ENCODE assay signal across 8 mouse cellular contexts in the genomic region with DNA sequence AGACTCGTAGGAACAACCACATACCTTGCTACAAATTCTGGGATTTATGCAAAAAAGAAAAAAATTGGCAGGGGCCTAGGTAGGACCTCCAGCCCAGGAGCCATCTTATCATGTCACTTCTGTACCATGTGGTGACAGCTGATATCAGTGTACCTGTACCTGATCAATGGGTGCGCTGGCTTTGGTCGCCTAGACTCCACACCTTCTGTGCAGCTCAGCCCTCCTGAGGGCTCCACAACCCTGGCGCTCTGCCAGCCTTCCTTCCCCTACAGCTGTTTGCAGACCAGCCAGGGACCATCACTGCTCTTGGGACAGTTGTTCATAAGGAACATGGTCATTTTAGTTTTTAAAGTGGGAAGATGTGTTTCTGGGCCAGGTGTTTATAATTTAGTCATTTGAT. TPM values are rescaled to one million over a fixed set of nuclear protein-coding genes. Genes with fewer than 3 reads are reported as not detected.
A peak's percentile ranks its signal among the peaks of the same experiment; 100 is the strongest.
DNase-seq lines count a peak whose midpoint lies in the region; ATAC-seq lines count a peak whose summit lies in the region.

No protein-coding gene starts in this region.

- H3K4me3 ChIP-seq in forebrain, embryonic 13.5 days, result no peak overlapping the region
- H3K4me3 ChIP-seq in forebrain, embryonic 16.5 days (replicated peaks; ENCODE audit: low read length), result no peak overlapping the region
- H3K4me3 ChIP-seq in midbrain, embryonic 15.5 days, result no peak overlapping the region

- no peak overlapping the region for H3K4me2 ChIP-seq in forebrain, embryonic 13.5 days
- no peak overlapping the region for H3K4me2 ChIP-seq in forebrain, embryonic 16.5 days (ENCODE audit: low read length)
- no peak overlapping the region for H3K4me2 ChIP-seq in midbrain, embryonic 15.5 days

- H3K27ac ChIP-seq in forebrain, embryonic 13.5 days, result no peak overlapping the region
- H3K27ac ChIP-seq in forebrain, embryonic 16.5 days (ENCODE audit: low read length), result no peak overlapping the region
- no peak overlapping the region for H3K27ac ChIP-seq in midbrain, embryonic 15.5 days

- H3K27me3 ChIP-seq in forebrain, embryonic 13.5 days, result peaks cover 3% of the 10 kb centered on the region; the same call in 1 of the 2 replicates
- H3K27me3 ChIP-seq in forebrain, embryonic 16.5 days (replicated peaks; ENCODE audit: control insufficient read depth, insufficient read depth, low read length), result no peaks in the 10 kb centered on the region
- H3K27me3 ChIP-seq in midbrain, embryonic 15.5 days (replicated peaks), result no peaks in the 10 kb centered on the region

- peaks cover 48% of the 10 kb centered on the region for H3K9me3 ChIP-seq in forebrain, embryonic 13.5 days (replicated peaks)
- peaks cover 36% of the 10 kb centered on the region for H3K9me3 ChIP-seq in forebrain, embryonic 16.5 days (ENCODE audit: control insufficient read depth, low read length)
- peaks cover 35% of the 10 kb centered on the region for H3K9me3 ChIP-seq in midbrain, embryonic 15.5 days

- 75% methylated on average over 4 of the region's 4 CpGs for WGBS in forebrain, embryonic 13.5 days
- 72% methylated on average over 4 of the region's 4 CpGs for WGBS in forebrain, embryonic 16.5 days
- WGBS in midbrain, embryonic 15.5 days, result 66% methylated on average over 4 of the region's 4 CpGs

- H3K4me1 ChIP-seq in forebrain, embryonic 13.5 days, result no peaks in the 10 kb centered on the region
- H3K4me1 ChIP-seq in forebrain, embryonic 16.5 days (replicated peaks; ENCODE audit: control insufficient read depth, insufficient read depth, low read length), result 0 out of 2 replicates have a peak, but pooled peaks cover 2% of the 10 kb centered on the region
- H3K4me1 ChIP-seq in midbrain, embryonic 15.5 days, result no peaks in the 10 kb centered on the region

- ATAC-seq in forebrain, embryonic 13.5 days, result peak; percentile 50
- no peak for ATAC-seq in forebrain, embryonic 16.5 days
- peak; percentile 12 for ATAC-seq in granulocyte monocyte progenitor cell, adult 5-6 weeks (replicated peaks; ENCODE audit: poor library complexity, severe bottlenecking)
- ATAC-seq in midbrain, embryonic 15.5 days (replicated peaks), result peak; percentile 28; the same call in 1 of the 2 replicates

- peak; percentile 57 for DNase-seq in NIH3T3 (ENCODE audit: low read depth)
- peak; percentile 56 for DNase-seq in kidney, postnatal 14 days
- DNase-seq in natural killer cell, adult 2 months (ENCODE audit: low spot score in 2 of 2), result no peak
- DNase-seq in left cerebral cortex, adult 8-10 months (ENCODE audit: low spot score in 2 of 2), result no peak

- no peak overlapping the region for H3K9ac ChIP-seq in forebrain, embryonic 13.5 days
- no peak overlapping the region for H3K9ac ChIP-seq in forebrain, embryonic 16.5 days (replicated peaks; ENCODE audit: low read depth, low read length)
- H3K9ac ChIP-seq in midbrain, embryonic 15.5 days, result no peak overlapping the region

- H3K36me3 ChIP-seq in forebrain, embryonic 13.5 days (ENCODE audit: poor library complexity, severe bottlenecking), result no peaks in the 10 kb centered on the region
- no peaks in the 10 kb centered on the region for H3K36me3 ChIP-seq in forebrain, embryonic 16.5 days (ENCODE audit: control insufficient read depth, insufficient read depth)
- H3K36me3 ChIP-seq in midbrain, embryonic 15.5 days (replicated peaks), result no peaks in the 10 kb centered on the region

RNA-seq across cellular contexts. Expression of a gene that starts 44.4 kb away (rescaled TPM):
- not detected in 2 replicates for polyA plus RNA-seq in forebrain, embryonic 13.5 days (2015; fragmentation: Nextera tagmentation; extraction: Ambion mirVana)
- not detected in 2 replicates for polyA plus RNA-seq in forebrain, embryonic 16.5 days (2015; fragmentation: Nextera tagmentation; extraction: Ambion mirVana)
- not detected in 2 replicates for total RNA-seq in granulocyte monocyte progenitor cell, adult 5-6 weeks (2014; fragmentation: Nextera tagmentation)
- total RNA-seq in granulocyte monocyte progenitor cell, adult 5-6 weeks (2017), result not detected in 2 replicates
- not detected in 2 replicates for polyA plus RNA-seq in midbrain, embryonic 15.5 days (2015; fragmentation: Nextera tagmentation; extraction: Ambion mirVana)
- total RNA-seq in left cerebral cortex, adult 8-10 months (2022), result not detected

Comparison
In these comparisons a context has a peak if more than half of its experiments do, and no peak if none do; other contexts are left out.
1. DNase-seq: peak in NIH3T3 (single experiment) and kidney, postnatal 14 days (single experiment); none in natural killer cell, adult 2 months (0 of 2) and left cerebral cortex, adult 8-10 months (0 of 2).